Mouse (Mus musculus) small intestine, adult 2 months (tissue): ENCODE data around the gene Cd164l2. TPM values are rescaled to one million over a fixed set of nuclear protein-coding genes. Genes with fewer than 3 reads are reported as not detected.
A peak's percentile ranks its signal among the peaks of the same experiment; 100 is the strongest.

Source experiments
- H3K27ac ChIP-seq: fragments of 200-500 bp; 2 replicates; pipeline ENCODE4 v1.5.1; 2012; ENCODE audit warnings: low read depth, low read length, control low read depth, inconsistent platforms; ENCODE audit not compliant: insufficient read depth
- H3K27me3 ChIP-seq: fragments of 200-500 bp; 2 replicates; pipeline ENCODE4 v1.6.1; 2012; ENCODE audit warnings: mild to moderate bottlenecking, moderate library complexity, low read length, inconsistent platforms; ENCODE audit not compliant: control insufficient read depth, insufficient read depth
- H3K36me3 ChIP-seq: fragments of 200-500 bp; 2 replicates; pipeline ENCODE4 v1.6.1; 2012; ENCODE audit warnings: mild to moderate bottlenecking, low read length, control low read depth, inconsistent platforms; ENCODE audit not compliant: control insufficient read depth, insufficient read depth
- H3K4me1 ChIP-seq: fragments of 200-500 bp; 2 replicates; pipeline ENCODE4 v1.6.1; 2012; ENCODE audit warnings: low read length, inconsistent platforms, mixed read lengths; ENCODE audit not compliant: control insufficient read depth, insufficient read depth, insufficient read length
- H3K4me3 ChIP-seq: fragments of 200-500 bp; 2 replicates; pipeline ENCODE4 v1.5.1; 2012; ENCODE audit warnings: low read depth, mild to moderate bottlenecking, control low read depth, inconsistent platforms, low read length, moderate library complexity
- CTCF ChIP-seq: fragments of 200-500 bp; IDR thresholded peaks from 2 replicates; pipeline ENCODE4 v1.5.1; 2012; ENCODE audit warnings: low read depth, mild to moderate bottlenecking, control low read depth, inconsistent platforms, low read length, moderate library complexity, mixed read lengths; ENCODE audit not compliant: insufficient replicate concordance, insufficient read length; ENCODE audit errors: extremely low read depth
- POLR2A ChIP-seq: fragments of 200-500 bp; IDR thresholded peaks from 2 replicates; pipeline ENCODE4 v1.6.1; 2012; ENCODE audit warnings: low read depth, mild to moderate bottlenecking, control low read depth, inconsistent platforms, low read length, moderate library complexity
- WGBS: fragments of 180-500 bp; shearing (Covaris S2); methylation state at CpG from one replicate; pipeline ENCODE4 v1.1.7; 2018; 5-methylcytosine and 5-hydroxymethylcytosine counted together
- polyA plus RNA-seq: library from polyadenylated mRNA; depleted of rRNA; stranded (reverse); fragments of >200 nt; gene quantifications from 2 replicates; pipeline ENCODE4 v1.2.3, GENCODE M21; 2012; rRNA removed

Cd164l2 gene
- 0.61 and 0.93 TPM in 2 replicates for polyA plus RNA-seq

- TF ChIP-seq POLR2A (no peak), CTCF (no peak)
- 4% methylated on average over 48 of the region's 52 CpGs for WGBS
- H3K4me1 ChIP-seq, result peaks cover 11% of the 10 kb centered on the region
- no peaks in the 10 kb centered on the region for H3K36me3 ChIP-seq
- H3K27ac ChIP-seq, result no peak within 1 kb of the TSS
- H3K27me3 ChIP-seq, result peaks cover 2% of the 10 kb centered on the region; the same call in 1 of the 2 replicates
- peak within 1 kb of the TSS; percentile 70 for H3K4me3 ChIP-seq
Observed at GRCm38 (mm10) chr4:133211751-133212561, at the start of gene Cd164l2, which contains the start of gene Gpr3. Gene Cd164l2 (plus strand): TSS chr4:133212131. Gene Gpr3 (minus strand): TSS chr4:133212536.

- WGBS, result 77% methylated on average over 6 of the region's 6 CpGs
- Histone ChIP-seq H3K4me1 (no peaks in the 10 kb centered on the region), H3K4me3 (no peak overlapping the region), H3K27me3 (no peaks in the 10 kb centered on the region), H3K36me3 (peaks cover 27% of the 10 kb centered on the region), H3K27ac (no peak overlapping the region)
- TF ChIP-seq POLR2A (no peak), CTCF (no peak)
Observed at GRCm38 (mm10) chr4:133162196-133162595, 49.7 kb upstream of the Cd164l2 start.

- WGBS, result 79% methylated on average over 9 of the region's 9 CpGs
- H3K36me3 ChIP-seq, result peaks cover 19% of the 10 kb centered on the region
- H3K27ac ChIP-seq, result no peak overlapping the region
- no peaks in the 10 kb centered on the region for H3K27me3 ChIP-seq
- H3K4me3 ChIP-seq, result no peak overlapping the region
- TF ChIP-seq CTCF (no peak), POLR2A (no peak)
- H3K4me1 ChIP-seq, result peaks cover 21% of the 10 kb centered on the region; the same call in 1 of the 2 replicates
Observed at GRCm38 (mm10) chr4:133166773-133167172, 45.2 kb upstream of the Cd164l2 start.

- peaks cover 11% of the 10 kb centered on the region for H3K36me3 ChIP-seq
- peak overlapping the region; percentile 93 for H3K27ac ChIP-seq
- WGBS, result 30% methylated on average over 10 of the region's 10 CpGs
- H3K4me3 ChIP-seq, result no peak overlapping the region
- H3K4me1 ChIP-seq, result peaks cover 27% of the 10 kb centered on the region; the same call in 1 of the 2 replicates
- TF ChIP-seq POLR2A (no peak), CTCF (no peak)
- H3K27me3 ChIP-seq, result no peaks in the 10 kb centered on the region
Observed at GRCm38 (mm10) chr4:133169237-133170055, 42.5 kb upstream of the Cd164l2 start.

GRCm38 (mm10) chr4:133170056-133170524 is 41.8 kb upstream of the Cd164l2 start:
- no peaks in the 10 kb centered on the region for H3K27me3 ChIP-seq
- peaks cover 7% of the 10 kb centered on the region; the same call in 1 of the 2 replicates for H3K36me3 ChIP-seq
- peak overlapping the region; percentile 93 for H3K27ac ChIP-seq
- TF ChIP-seq POLR2A, result no peak
- TF ChIP-seq CTCF, result no peak
- H3K4me1 ChIP-seq, result peaks cover 29% of the 10 kb centered on the region; the same call in 1 of the 2 replicates
- 19% methylated on average over 3 of the region's 3 CpGs for WGBS
- no peak overlapping the region for H3K4me3 ChIP-seq

- no peak for TF ChIP-seq POLR2A
- no peak for TF ChIP-seq CTCF
- peak overlapping the region; percentile 93 for H3K27ac ChIP-seq
- peaks cover 34% of the 10 kb centered on the region; the same call in 1 of the 2 replicates for H3K4me1 ChIP-seq
- 0 out of 2 replicates have a peak, but pooled peaks cover 4% of the 10 kb centered on the region for H3K36me3 ChIP-seq
- no peaks in the 10 kb centered on the region for H3K27me3 ChIP-seq
- no peak overlapping the region for H3K4me3 ChIP-seq
Observed at GRCm38 (mm10) chr4:133170616-133171015, 41.3 kb upstream of the Cd164l2 start.
